Mouse (Mus musculus): ENCODE data around the gene Mif4gd.

The Mif4gd gene

DNA sequence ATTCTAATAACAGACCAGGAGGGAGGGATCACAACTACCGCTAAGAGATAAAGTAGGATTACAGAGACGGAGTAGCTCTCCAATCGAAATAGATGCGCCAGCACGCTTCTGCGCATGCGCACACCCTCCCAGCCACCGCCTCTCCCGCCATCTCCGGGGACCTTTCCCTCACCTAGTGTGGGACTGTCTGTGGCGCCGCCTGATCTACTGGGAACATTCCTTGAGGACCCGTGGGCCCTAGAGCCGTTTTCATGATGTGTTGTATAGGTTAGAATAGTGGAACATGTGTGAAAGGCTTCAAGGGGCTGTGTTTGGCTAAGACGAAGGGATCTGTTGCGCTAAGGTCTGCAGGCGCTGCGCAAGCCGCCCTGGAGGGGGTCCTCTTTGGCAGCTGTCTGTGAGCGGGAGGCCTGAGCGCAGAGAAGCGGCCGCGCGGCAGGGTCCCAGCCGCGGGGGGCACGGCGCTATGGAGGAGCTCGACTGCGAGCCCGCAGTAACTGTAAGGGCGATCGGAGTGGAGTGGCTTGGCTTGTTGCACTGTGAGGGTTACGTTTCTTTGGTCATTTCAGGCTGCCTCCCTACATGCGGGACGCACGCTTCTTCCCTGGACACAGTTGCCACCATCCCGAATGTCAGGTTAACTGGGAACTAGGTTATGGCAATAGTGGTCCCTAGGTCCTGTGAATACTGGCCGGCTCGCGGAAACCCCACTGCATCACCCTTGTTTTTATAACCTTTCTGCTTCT, 48.5 kb downstream of the Mif4gd start, which contains the start of gene Nup85:
TSS of gene Nup85 (plus strand) at position 371 of the 746 bp plus-strand sequence.
- peak; percentile 98 for DNase-seq

DNA sequence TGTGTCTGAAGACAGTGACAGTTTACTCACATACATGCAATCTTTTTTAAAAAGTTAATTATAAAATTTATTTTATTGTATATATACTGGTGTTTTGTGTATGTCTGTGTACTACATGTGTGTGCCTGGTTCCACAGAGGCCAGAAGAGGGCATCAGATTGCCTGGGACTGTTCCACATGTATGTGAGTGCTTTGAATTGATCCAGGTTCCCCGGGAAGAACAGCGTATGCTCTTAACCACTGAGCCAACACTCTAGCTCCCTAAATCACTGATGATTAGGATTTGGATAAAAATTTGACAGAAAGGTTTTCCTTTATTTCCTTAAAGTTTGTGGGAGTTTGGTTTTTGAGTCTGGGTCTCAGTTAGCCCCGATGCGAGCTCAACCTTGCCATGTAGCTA, 49.4 kb downstream of the Mif4gd start:
- DNase-seq: no peak

Data from lung, postnatal 14 days (tissue).